Mouse (Mus musculus) embryonic facial prominence, embryonic 13.5 days (tissue): Measurements from ENCODE around the gene Chrng. TPM values are rescaled to one million over a fixed set of nuclear protein-coding genes. Genes with fewer than 3 reads are reported as not detected.

ENCODE experiments used
- ATAC-seq: fragments of 200-750 bp; cut with Nextera tagmentation; 2 replicates; pipeline ENCODE4 v1.8.0; 2017; ENCODE audit warnings: low read depth; ENCODE audit not compliant: insufficient number of reproducible peaks, insufficient read depth, low FRiP score, low TSS enrichment
- H3K27ac ChIP-seq: fragments of 300-500 bp; sonication (generic); 2 replicates; pipeline ENCODE4 v1.5.1; 2015; ENCODE audit warnings: moderate library complexity, mild to moderate bottlenecking, inconsistent platforms
- H3K27me3 ChIP-seq: fragments of 300-500 bp; sonication (generic); 2 replicates; pipeline ENCODE4 v1.6.1; 2015; ENCODE audit warnings: mild to moderate bottlenecking, inconsistent platforms
- H3K36me3 ChIP-seq: fragments of 300-500 bp; sonication (generic); 2 replicates; pipeline ENCODE4 v1.6.1; 2015; ENCODE audit warnings: mild to moderate bottlenecking, inconsistent platforms
- H3K4me1 ChIP-seq: fragments of 300-500 bp; sonication (generic); 2 replicates; pipeline ENCODE4 v1.6.1; 2015; ENCODE audit warnings: inconsistent platforms
- H3K4me2 ChIP-seq: fragments of 300-500 bp; sonication (generic); 2 replicates; pipeline ENCODE4 v1.6.1; 2015; ENCODE audit warnings: moderate library complexity, mild to moderate bottlenecking, inconsistent platforms
- H3K4me3 ChIP-seq: fragments of 300-500 bp; sonication (generic); 2 replicates; pipeline ENCODE4 v1.5.1; 2015; ENCODE audit warnings: mild to moderate bottlenecking, inconsistent platforms
- H3K9ac ChIP-seq: fragments of 300-500 bp; sonication (generic); 2 replicates; pipeline ENCODE4 v1.6.1; 2015; ENCODE audit warnings: mild to moderate bottlenecking, inconsistent platforms
- H3K9me3 ChIP-seq: fragments of 300-500 bp; sonication (generic); 2 replicates; pipeline ENCODE4 v1.6.1; 2016; ENCODE audit warnings: inconsistent platforms
- WGBS: fragments of 180-500 bp; shearing (Covaris S2); methylation state at CpG from one replicate; pipeline ENCODE4 v1.1.7; 2015; ENCODE audit warnings: mixed read lengths; 5-methylcytosine and 5-hydroxymethylcytosine counted together
- polyA plus RNA-seq: library from polyadenylated mRNA; unstranded; fragments of >200 nt; fragmentation: Nextera tagmentation; extraction: Ambion mirVana; gene quantifications from 2 replicates; pipeline ENCODE4 v1.2.1, GENCODE M21; 2015

Gene Chrng
- 2.9 and 3.0 TPM in 2 replicates for polyA plus RNA-seq

DNA sequence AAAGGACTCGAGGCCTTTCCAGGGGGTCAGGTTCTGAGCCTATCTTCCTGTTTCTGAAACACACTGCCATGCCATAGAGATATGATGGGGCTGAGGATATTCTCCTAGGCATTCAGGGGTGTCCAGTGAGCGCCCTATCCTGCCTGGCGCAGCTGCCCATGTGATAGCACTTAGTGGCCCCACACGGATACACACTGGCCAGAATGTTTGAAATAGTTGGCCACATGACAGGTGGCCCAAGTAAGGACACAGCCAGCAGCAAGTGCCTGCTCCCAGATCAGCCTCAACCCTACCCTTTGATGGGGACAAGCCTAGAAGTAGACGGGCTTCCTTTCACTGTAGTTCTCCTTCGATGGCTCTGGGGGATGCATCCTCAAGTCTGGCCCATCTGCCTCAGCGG is at the start of gene Chrng:
Gene Chrng, plus strand, starts transcription at position 193 of the 400 bp plus-strand sequence.
- Histone ChIP-seq H3K27ac (no peak within 1 kb of the TSS), H3K36me3 (no peaks in the 10 kb centered on the region), H3K4me3 (no peak within 1 kb of the TSS), H3K4me2 (no peak within 1 kb of the TSS), H3K9me3 (no peaks in the 10 kb centered on the region), H3K4me1 (no peaks in the 10 kb centered on the region), H3K9ac (no peak within 1 kb of the TSS), H3K27me3 (peaks cover 33% of the 10 kb centered on the region)
- no peak for ATAC-seq
- WGBS: 86% methylated on average over 7 of the region's 7 CpGs

- H3K36me3 ChIP-seq: no peaks in the 10 kb centered on the region
- H3K4me2 ChIP-seq: peak overlapping the region; percentile 85
- H3K4me3 ChIP-seq: peak overlapping the region; percentile 50
- peaks cover 98% of the 10 kb centered on the region for H3K27me3 ChIP-seq
- peaks cover 30% of the 10 kb centered on the region for H3K4me1 ChIP-seq
- H3K27ac ChIP-seq: no peak overlapping the region
- no peaks in the 10 kb centered on the region for H3K9me3 ChIP-seq
- H3K9ac ChIP-seq: peak overlapping the region; percentile 47
- no peak for ATAC-seq
- under 1% methylated on average over 54 of the region's 56 CpGs for WGBS
Observed at GRCm38 (mm10) chr1:87155531-87156198, 48.8 kb upstream of the Chrng start.

DNA sequence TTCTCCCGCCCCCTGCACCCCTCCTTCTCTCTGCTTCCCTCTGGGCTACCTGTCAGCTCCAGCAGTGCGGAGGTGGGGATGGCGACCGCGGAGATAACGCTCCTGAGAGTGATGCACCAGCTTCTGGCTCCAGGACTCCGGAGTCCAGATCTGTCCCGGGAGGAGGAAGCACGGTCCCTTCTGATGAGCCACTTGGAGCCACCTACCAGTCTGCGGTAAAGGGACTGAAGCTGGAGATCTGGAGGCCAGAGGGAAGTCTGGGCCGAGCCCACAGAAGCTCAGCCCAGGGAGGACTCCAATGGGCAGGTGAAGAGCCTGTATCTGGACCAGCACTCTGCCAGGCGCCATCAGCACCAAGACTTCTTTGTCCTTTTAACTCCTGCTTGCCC is 48.3 kb upstream of the Chrng start, which contains the start of gene Ecel1:
Gene Ecel1, minus strand, starts transcription at position 323 of the 389 bp plus-strand sequence.
- Histone ChIP-seq H3K27ac (no peak within 1 kb of the TSS), H3K9ac (peak within 1 kb of the TSS; percentile 47), H3K36me3 (no peaks in the 10 kb centered on the region), H3K4me3 (peak within 1 kb of the TSS; percentile 50), H3K9me3 (no peaks in the 10 kb centered on the region), H3K4me1 (peaks cover 30% of the 10 kb centered on the region), H3K27me3 (peaks cover 96% of the 10 kb centered on the region), H3K4me2 (peak within 1 kb of the TSS; percentile 85)
- ATAC-seq: no peak
- 2% methylated on average over 12 of the region's 12 CpGs for WGBS

DNA sequence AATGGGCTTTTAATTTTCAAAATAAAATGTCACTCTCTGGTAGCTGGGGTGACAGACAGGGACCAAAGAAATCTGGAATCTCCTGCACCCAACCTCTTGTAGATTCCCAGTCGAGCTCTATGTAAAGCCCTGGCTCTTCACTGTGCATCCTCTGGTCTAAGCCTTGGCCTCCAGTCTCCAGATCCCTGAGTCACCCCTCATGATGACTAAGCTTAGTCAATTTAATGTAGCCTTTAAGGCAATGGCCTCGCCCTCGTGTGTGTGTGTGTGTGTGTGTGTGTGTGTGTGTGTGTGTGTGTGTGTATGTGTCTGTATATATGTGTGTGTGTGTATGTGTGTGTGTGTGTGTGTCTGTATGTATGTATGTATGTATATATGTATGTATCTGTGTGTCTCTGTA is 45.1 kb upstream of the Chrng start:
- Histone ChIP-seq H3K36me3 (no peaks in the 10 kb centered on the region), H3K9me3 (no peaks in the 10 kb centered on the region), H3K4me2 (no peak overlapping the region), H3K27me3 (peaks cover 81% of the 10 kb centered on the region), H3K27ac (no peak overlapping the region), H3K4me1 (peaks cover 21% of the 10 kb centered on the region), H3K4me3 (no peak overlapping the region), H3K9ac (no peak overlapping the region)
- no peak for ATAC-seq
- WGBS: 78% methylated on average over 3 of the region's 3 CpGs

GRCm38 (mm10) chr1:87164164-87164795 is 40.2 kb upstream of the Chrng start:
- H3K27ac ChIP-seq: no peak overlapping the region
- no peaks in the 10 kb centered on the region for H3K9me3 ChIP-seq
- H3K27me3 ChIP-seq: peaks cover 74% of the 10 kb centered on the region
- WGBS: 22% methylated on average over 11 of the region's 11 CpGs
- H3K4me1 ChIP-seq: no peaks in the 10 kb centered on the region
- H3K36me3 ChIP-seq: no peaks in the 10 kb centered on the region
- ATAC-seq: no peak
- H3K9ac ChIP-seq: no peak overlapping the region
- H3K4me2 ChIP-seq: no peak overlapping the region
- no peak overlapping the region for H3K4me3 ChIP-seq

- no peaks in the 10 kb centered on the region for H3K4me1 ChIP-seq
- no peaks in the 10 kb centered on the region for H3K9me3 ChIP-seq
- no peak for ATAC-seq
- no peaks in the 10 kb centered on the region for H3K36me3 ChIP-seq
- H3K9ac ChIP-seq: no peak overlapping the region
- H3K4me2 ChIP-seq: no peak overlapping the region
- H3K27ac ChIP-seq: no peak overlapping the region
- H3K4me3 ChIP-seq: no peak overlapping the region
- 48% methylated on average over 9 of the region's 9 CpGs for WGBS
- H3K27me3 ChIP-seq: peaks cover 76% of the 10 kb centered on the region
Observed at GRCm38 (mm10) chr1:87164796-87165184, 39.7 kb upstream of the Chrng start.

- Histone ChIP-seq H3K4me2 (peak overlapping the region; percentile 41), H3K9ac (no peak overlapping the region), H3K27me3 (peaks cover 85% of the 10 kb centered on the region)
Observed at GRCm38 (mm10) chr1:87170458-87170857, 34.0 kb upstream of the Chrng start.

GRCm38 (mm10) chr1:87171312-87171711 is 33.1 kb upstream of the Chrng start:
- Histone ChIP-seq H3K36me3 (no peaks in the 10 kb centered on the region), H3K4me3 (no peak overlapping the region), H3K27me3 (peaks cover 77% of the 10 kb centered on the region), H3K9ac (no peak overlapping the region), H3K4me2 (no peak overlapping the region), H3K9me3 (no peaks in the 10 kb centered on the region), H3K4me1 (peaks cover 25% of the 10 kb centered on the region), H3K27ac (no peak overlapping the region)
- 94% methylated on average over 1 of the region's 1 CpGs for WGBS
- ATAC-seq: no peak

More at GRCm38 (mm10) chr1:87170458-87170857, 34.0 kb upstream of the Chrng start:
- Histone ChIP-seq H3K36me3 (no peaks in the 10 kb centered on the region), H3K4me3 (no peak overlapping the region), H3K4me1 (peaks cover 16% of the 10 kb centered on the region), H3K9me3 (no peaks in the 10 kb centered on the region), H3K27ac (no peak overlapping the region)
- 8% methylated on average over 19 of the region's 19 CpGs for WGBS
- no peak for ATAC-seq

DNA sequence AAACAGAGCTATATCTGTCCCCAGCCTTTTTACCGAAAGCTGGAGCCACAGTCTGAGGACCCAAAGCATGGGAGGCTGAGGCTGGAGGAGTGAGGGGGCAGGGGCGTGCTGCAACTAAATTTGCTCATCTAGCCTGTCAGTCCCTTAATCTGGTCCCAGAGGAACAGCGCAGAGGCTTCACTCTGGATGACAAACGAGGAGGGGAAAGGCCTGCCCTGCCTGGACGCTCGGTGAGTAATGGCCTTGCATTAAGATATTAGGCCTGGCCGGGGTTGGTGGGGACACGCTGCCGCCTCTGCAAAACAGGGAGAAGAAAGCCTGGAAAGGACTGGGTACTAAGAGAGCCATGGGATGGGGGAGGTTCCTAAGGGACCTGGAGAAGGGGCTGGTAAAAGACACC is 32.1 kb upstream of the Chrng start:
- H3K9ac ChIP-seq: no peak overlapping the region
- peaks cover 26% of the 10 kb centered on the region for H3K4me1 ChIP-seq
- peaks cover 69% of the 10 kb centered on the region for H3K27me3 ChIP-seq
- H3K4me3 ChIP-seq: no peak overlapping the region
- H3K36me3 ChIP-seq: no peaks in the 10 kb centered on the region
- no peak for ATAC-seq
- H3K9me3 ChIP-seq: no peaks in the 10 kb centered on the region
- H3K27ac ChIP-seq: no peak overlapping the region
- 55% methylated on average over 9 of the region's 9 CpGs for WGBS
- no peak overlapping the region for H3K4me2 ChIP-seq

DNA sequence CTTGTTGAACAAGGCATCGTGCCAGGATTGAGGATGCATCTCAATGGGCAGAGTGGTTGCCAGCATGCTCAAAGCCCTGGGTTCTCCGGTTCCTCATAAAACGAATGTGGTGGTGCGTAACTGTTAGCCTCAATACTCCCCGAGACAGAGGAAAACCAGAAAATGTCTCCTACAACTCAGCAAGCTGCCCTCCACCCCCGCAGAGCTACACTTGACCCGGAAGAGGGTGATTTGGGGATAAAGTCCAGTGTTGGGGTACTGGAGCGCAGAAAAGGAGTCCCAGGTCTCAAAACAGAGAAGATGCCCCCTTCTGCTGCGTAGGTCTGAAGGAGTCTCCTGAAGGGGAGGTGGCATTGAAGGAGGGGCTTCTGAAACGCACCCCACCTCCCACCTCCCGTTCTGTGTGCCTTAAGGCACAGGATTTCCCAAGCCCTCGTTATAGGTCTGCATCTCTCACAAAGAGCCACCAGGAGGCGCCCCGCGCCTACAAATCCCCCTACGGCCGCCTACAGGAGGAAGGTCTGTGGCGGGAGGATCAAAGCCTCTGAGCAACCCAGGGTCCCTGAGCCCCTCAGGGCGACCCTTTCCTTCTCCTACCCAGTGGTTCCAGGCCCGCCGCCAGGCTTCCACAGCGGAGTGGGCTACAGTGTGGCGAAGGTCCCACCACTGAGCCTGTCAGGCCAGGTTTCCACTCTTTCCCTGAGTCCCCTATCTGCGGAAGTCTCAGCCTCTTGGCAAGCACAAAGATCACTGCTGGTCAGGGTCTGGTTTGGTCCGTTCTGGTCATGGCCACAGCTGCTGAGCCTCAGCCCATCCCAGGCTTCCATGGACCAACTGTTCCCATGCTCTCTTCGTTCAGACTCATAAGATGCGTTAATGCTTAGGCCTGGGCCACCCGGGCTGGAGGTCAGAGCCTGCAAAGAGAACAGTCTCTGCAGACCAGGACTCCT is 30.2 kb upstream of the Chrng start:
- Histone ChIP-seq H3K27me3 (peaks cover 53% of the 10 kb centered on the region), H3K4me2 (peak overlapping the region; percentile 37; the same call in 1 of the 2 replicates), H3K4me3 (no peak overlapping the region), H3K9me3 (no peaks in the 10 kb centered on the region), H3K36me3 (no peaks in the 10 kb centered on the region), H3K27ac (no peak overlapping the region), H3K9ac (no peak overlapping the region), H3K4me1 (peaks cover 26% of the 10 kb centered on the region)
- no peak for ATAC-seq
- 24% methylated on average over 28 of the region's 28 CpGs for WGBS

GRCm38 (mm10) chr1:87175852-87176292 is 28.6 kb upstream of the Chrng start:
- 8% methylated on average over 11 of the region's 11 CpGs for WGBS
- H3K4me1 ChIP-seq: peaks cover 18% of the 10 kb centered on the region
- ATAC-seq: peak; percentile 76
- H3K27me3 ChIP-seq: peaks cover 42% of the 10 kb centered on the region
- H3K27ac ChIP-seq: no peak overlapping the region
- peak overlapping the region; percentile 26 for H3K4me2 ChIP-seq
- no peak overlapping the region for H3K4me3 ChIP-seq
- no peaks in the 10 kb centered on the region for H3K9me3 ChIP-seq
- H3K9ac ChIP-seq: no peak overlapping the region
- H3K36me3 ChIP-seq: no peaks in the 10 kb centered on the region
